Mouse (Mus musculus): ENCODE measurements at regions not wholly inside any gene's neighbourhood (a gene's known extent, or its start where the extent isn't known, plus 50 kb on each side); places are given as distances from the start of the nearest gene placed in this dataset.

GRCm38 (mm10) chr4:87501791-87502190, 271.5 kb upstream of the Slc24a2 start:
- DNase-seq (ENCODE audit: low spot score) = no peak

- DNase-seq (ENCODE audit: low spot score) = no peak
These were observed 270.2 kb upstream of the Slc24a2 start for GRCm38 (mm10) chr4:87500441-87500840.

- DNase-seq (ENCODE audit: low spot score) = no peak
These were observed 257.5 kb upstream of the Slc24a2 start for GRCm38 (mm10) chr4:87487798-87488197.

- DNase-seq (ENCODE audit: low spot score) = no peak
These were observed 245.3 kb upstream of the Slc24a2 start for GRCm38 (mm10) chr4:87475537-87475936.

- no peak for DNase-seq (ENCODE audit: low spot score)
These were observed 243.2 kb upstream of the Slc24a2 start for GRCm38 (mm10) chr4:87473331-87474039.

GRCm38 (mm10) chr4:87472787-87473186, 242.5 kb upstream of the Slc24a2 start:
- no peak for DNase-seq (ENCODE audit: low spot score)

- DNase-seq (ENCODE audit: low spot score) = no peak
These were observed 241.1 kb upstream of the Slc24a2 start for GRCm38 (mm10) chr4:87471385-87471784.

GRCm38 (mm10) chr4:87467600-87467999, 237.3 kb upstream of the Slc24a2 start:
- no peak for DNase-seq (ENCODE audit: low spot score)

GRCm38 (mm10) chr4:87467018-87467417, 236.7 kb upstream of the Slc24a2 start:
- no peak for DNase-seq (ENCODE audit: low spot score)

- DNase-seq (ENCODE audit: low spot score) = no peak
These were observed 231.1 kb upstream of the Slc24a2 start for GRCm38 (mm10) chr4:87461181-87461912.

- no peak for DNase-seq (ENCODE audit: low spot score)
These were observed 225.7 kb upstream of the Slc24a2 start for GRCm38 (mm10) chr4:87455863-87456578.

GRCm38 (mm10) chr4:87452122-87452521, 221.8 kb upstream of the Slc24a2 start:
- no peak for DNase-seq (ENCODE audit: low spot score)

- DNase-seq (ENCODE audit: low spot score) = no peak
These were observed 221.0 kb upstream of the Slc24a2 start for GRCm38 (mm10) chr4:87451251-87451650.

- DNase-seq (ENCODE audit: low spot score) = no peak
These were observed 218.1 kb upstream of the Slc24a2 start for GRCm38 (mm10) chr4:87448338-87448737.

- no peak for DNase-seq (ENCODE audit: low spot score)
These were observed 216.6 kb upstream of the Slc24a2 start for GRCm38 (mm10) chr4:87446856-87447255.

GRCm38 (mm10) chr4:87434136-87434535, 203.9 kb upstream of the Slc24a2 start:
- DNase-seq (ENCODE audit: low spot score) = no peak

GRCm38 (mm10) chr4:87428374-87428773, 198.1 kb upstream of the Slc24a2 start:
- DNase-seq (ENCODE audit: low spot score) = no peak

GRCm38 (mm10) chr4:87424066-87424465, 193.8 kb upstream of the Slc24a2 start:
- no peak for DNase-seq (ENCODE audit: low spot score)

- no peak for DNase-seq (ENCODE audit: low spot score)
These were observed 192.3 kb upstream of the Slc24a2 start for GRCm38 (mm10) chr4:87422588-87422987.

GRCm38 (mm10) chr4:87403354-87403753, 173.1 kb upstream of the Slc24a2 start:
- no peak for DNase-seq (ENCODE audit: low spot score)

- no peak for DNase-seq (ENCODE audit: low spot score)
These were observed 171.9 kb upstream of the Slc24a2 start for GRCm38 (mm10) chr4:87402173-87402556.

- DNase-seq (ENCODE audit: low spot score) = no peak
These were observed 171.3 kb upstream of the Slc24a2 start for GRCm38 (mm10) chr4:87401316-87402172.
